Mouse (Mus musculus) heart, embryonic 13.5 days (tissue): Measurements from ENCODE around the gene Lrch1. TPM values are rescaled to one million over a fixed set of nuclear protein-coding genes. Genes with fewer than 3 reads are reported as not detected.

ENCODE experiments used
- ATAC-seq: fragments of 200-750 bp; cut with Nextera tagmentation; 2 replicates; pipeline ENCODE4 v1.8.0; 2017; ENCODE audit warnings: moderate TSS enrichment; ENCODE audit not compliant: insufficient number of reproducible peaks, low FRiP score, low TSS enrichment; ENCODE audit errors: extremely low read depth
- H3K27ac ChIP-seq: fragments of 300-500 bp; sonication (generic); replicated peaks from 2 replicates; pipeline ENCODE4 v1.5.1; 2015; ENCODE audit warnings: moderate library complexity, mild to moderate bottlenecking, inconsistent platforms
- H3K27me3 ChIP-seq: fragments of 300-500 bp; sonication (generic); replicated peaks from 2 replicates; pipeline ENCODE4 v1.6.1; 2015; ENCODE audit warnings: mild to moderate bottlenecking, inconsistent platforms
- H3K36me3 ChIP-seq: fragments of 300-500 bp; sonication (generic); 2 replicates; pipeline ENCODE4 v1.6.1; 2015; ENCODE audit warnings: mild to moderate bottlenecking, inconsistent platforms
- H3K4me1 ChIP-seq: fragments of 300-500 bp; sonication (generic); 2 replicates; pipeline ENCODE4 v1.6.1; 2015; ENCODE audit warnings: inconsistent platforms
- H3K4me2 ChIP-seq: fragments of 300-500 bp; sonication (generic); 2 replicates; pipeline ENCODE4 v1.6.1; 2015; ENCODE audit warnings: inconsistent platforms, mild to moderate bottlenecking, moderate library complexity
- H3K4me3 ChIP-seq: fragments of 300-500 bp; sonication (generic); 2 replicates; pipeline ENCODE4 v1.5.1; 2015; ENCODE audit warnings: moderate library complexity, mild to moderate bottlenecking, inconsistent platforms
- H3K9ac ChIP-seq: fragments of 300-500 bp; sonication (generic); 2 replicates; pipeline ENCODE4 v1.6.1; 2015; ENCODE audit warnings: inconsistent platforms, mild to moderate bottlenecking, moderate library complexity
- H3K9me3 ChIP-seq: fragments of 300-500 bp; sonication (generic); 2 replicates; pipeline ENCODE4 v1.6.1; 2016; ENCODE audit warnings: inconsistent platforms
- WGBS: fragments of 180-500 bp; shearing (Covaris S2); methylation state at CpG from one replicate; pipeline ENCODE4 v1.1.7; 2015; ENCODE audit warnings: mixed read lengths; 5-methylcytosine and 5-hydroxymethylcytosine counted together
- polyA plus RNA-seq: library from polyadenylated mRNA; unstranded; fragments of >200 nt; fragmentation: Nextera tagmentation; extraction: Ambion mirVana; gene quantifications from 2 replicates; pipeline ENCODE4 v1.2.1, GENCODE M21; 2015

Gene Lrch1
- polyA plus RNA-seq, 1 experiment from 2014 or later: 9.1 TPM

DNA sequence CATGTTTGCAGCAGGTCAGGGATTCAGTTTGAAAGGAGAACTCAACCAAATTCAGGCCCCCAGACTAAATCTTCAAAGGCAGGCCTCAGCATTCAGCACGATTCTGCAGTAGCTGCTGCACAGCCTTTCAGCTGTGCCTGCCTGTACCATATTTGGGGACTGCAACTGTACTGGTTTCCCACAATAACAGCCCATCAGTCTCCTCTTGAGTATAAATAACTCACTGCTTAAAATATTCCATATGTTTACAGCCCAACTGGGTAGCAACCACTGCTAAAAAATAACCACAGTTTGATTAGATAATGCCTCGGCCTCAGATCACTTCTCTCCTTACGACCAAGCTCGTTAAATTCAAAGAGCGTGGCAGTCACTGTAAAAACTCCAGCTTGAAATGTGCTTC, 101.0 kb downstream of the Lrch1 start:
- H3K9me3 ChIP-seq: no peaks in the 10 kb centered on the region
- WGBS: 23% methylated on average over 5 of the region's 5 CpGs
- 0 out of 2 replicates have a peak overlapping the region, but pooled peaks have one; percentile 25 for H3K9ac ChIP-seq

DNA sequence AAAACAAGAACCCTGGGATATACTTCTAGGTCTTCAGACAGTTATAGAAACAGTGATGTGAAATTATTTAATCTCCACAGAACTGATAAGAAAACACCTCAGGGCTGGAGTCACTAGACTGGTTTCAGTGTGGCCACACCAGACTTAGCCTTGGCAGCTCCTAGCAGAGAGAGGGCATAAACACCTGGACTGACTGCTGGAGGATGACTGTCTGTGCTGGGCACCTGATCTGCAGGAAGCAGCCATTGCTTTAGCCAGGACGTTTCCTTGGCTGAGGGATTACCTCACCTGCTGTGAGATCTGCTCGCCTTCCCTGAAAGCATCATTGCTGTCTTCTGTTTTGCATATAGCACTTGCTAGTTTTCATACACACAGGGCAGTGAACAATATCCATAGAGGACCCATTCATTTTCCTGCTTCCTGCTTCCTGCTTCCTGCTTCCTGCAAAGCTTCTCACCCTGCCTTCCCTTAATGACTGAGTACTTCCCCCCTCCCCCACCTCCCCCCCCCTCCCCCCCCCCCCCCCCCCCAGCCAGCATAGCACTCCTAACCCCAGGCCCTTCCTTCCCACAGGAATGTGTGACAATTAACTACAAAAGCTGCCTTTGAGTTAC, 101.9 kb downstream of the Lrch1 start:
- no peak for ATAC-seq
- Histone ChIP-seq H3K4me2 (no peak overlapping the region; the same call in 1 of the 2 replicates), H3K4me3 (no peak overlapping the region), H3K4me1 (peaks cover 64% of the 10 kb centered on the region), H3K9ac (0 out of 2 replicates have a peak overlapping the region, but pooled peaks have one; percentile 38), H3K36me3 (no peaks in the 10 kb centered on the region), H3K27ac (peak overlapping the region; percentile 91), H3K9me3 (no peaks in the 10 kb centered on the region), H3K27me3 (no peaks in the 10 kb centered on the region)
- WGBS: 45% methylated on average over 2 of the region's 2 CpGs

More for the DNA sequence above, 101.0 kb downstream of the Lrch1 start:
- H3K27me3 ChIP-seq: no peaks in the 10 kb centered on the region
- H3K4me3 ChIP-seq: no peak overlapping the region
- H3K36me3 ChIP-seq: no peaks in the 10 kb centered on the region
- ATAC-seq: 0 out of 2 replicates have a peak, but pooled peaks have one; percentile 52
- peaks cover 61% of the 10 kb centered on the region for H3K4me1 ChIP-seq
- H3K27ac ChIP-seq: peak overlapping the region; percentile 91
- peak overlapping the region; percentile 30 for H3K4me2 ChIP-seq

DNA sequence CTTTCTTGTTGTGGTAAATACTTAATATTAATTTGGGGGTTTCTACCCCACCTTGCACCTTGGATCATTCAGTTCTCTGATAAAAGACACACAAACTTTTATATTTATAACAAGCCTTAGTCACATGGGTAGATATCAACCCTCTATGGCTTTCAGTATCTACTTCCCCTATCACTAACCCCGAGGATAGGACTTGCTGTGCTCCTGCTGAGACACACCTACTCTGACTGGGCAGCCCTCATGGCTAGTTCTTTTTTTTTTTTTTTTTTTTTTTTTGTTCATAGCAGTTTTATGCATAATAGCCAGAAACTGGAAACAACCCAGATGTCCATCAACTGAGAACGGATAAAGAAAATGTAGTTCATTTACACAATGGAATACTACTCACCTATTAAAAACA, 106.0 kb downstream of the Lrch1 start:
- 61% methylated on average over 2 of the region's 2 CpGs for WGBS
- Histone ChIP-seq H3K27ac (no peak overlapping the region), H3K4me1 (peaks cover 49% of the 10 kb centered on the region), H3K27me3 (no peaks in the 10 kb centered on the region), H3K36me3 (0 out of 2 replicates have a peak, but pooled peaks cover 3% of the 10 kb centered on the region), H3K9ac (no peak overlapping the region), H3K4me3 (no peak overlapping the region), H3K9me3 (no peaks in the 10 kb centered on the region), H3K4me2 (no peak overlapping the region)
- no peak for ATAC-seq

DNA sequence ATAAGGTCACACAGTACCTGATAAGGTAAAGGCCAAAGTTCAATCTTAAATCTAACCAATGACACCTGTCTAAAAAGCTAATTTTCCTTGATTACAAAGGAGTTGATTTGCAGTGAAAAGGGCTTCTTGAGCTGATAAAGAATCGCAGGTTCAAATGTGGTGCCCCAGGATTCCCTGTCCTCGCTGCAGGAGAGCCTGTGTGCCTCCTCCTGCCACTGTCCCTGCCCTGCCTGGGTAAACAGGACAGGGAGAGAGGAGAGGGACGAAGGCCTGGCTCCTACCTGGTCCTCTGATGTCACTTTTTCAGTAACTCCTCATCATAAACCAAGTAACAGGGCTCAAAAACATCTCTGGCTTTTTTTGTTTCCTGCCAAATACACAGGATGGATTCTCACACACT, 106.4 kb downstream of the Lrch1 start:
- Histone ChIP-seq H3K36me3 (0 out of 2 replicates have a peak, but pooled peaks cover 3% of the 10 kb centered on the region), H3K4me1 (peaks cover 47% of the 10 kb centered on the region), H3K27me3 (no peaks in the 10 kb centered on the region), H3K4me3 (no peak overlapping the region), H3K4me2 (no peak overlapping the region), H3K9me3 (no peaks in the 10 kb centered on the region), H3K27ac (0 out of 2 replicates have a peak overlapping the region, but pooled peaks have one; percentile 48), H3K9ac (no peak overlapping the region)
- WGBS: 59% methylated on average over 3 of the region's 3 CpGs
- ATAC-seq: no peak

DNA sequence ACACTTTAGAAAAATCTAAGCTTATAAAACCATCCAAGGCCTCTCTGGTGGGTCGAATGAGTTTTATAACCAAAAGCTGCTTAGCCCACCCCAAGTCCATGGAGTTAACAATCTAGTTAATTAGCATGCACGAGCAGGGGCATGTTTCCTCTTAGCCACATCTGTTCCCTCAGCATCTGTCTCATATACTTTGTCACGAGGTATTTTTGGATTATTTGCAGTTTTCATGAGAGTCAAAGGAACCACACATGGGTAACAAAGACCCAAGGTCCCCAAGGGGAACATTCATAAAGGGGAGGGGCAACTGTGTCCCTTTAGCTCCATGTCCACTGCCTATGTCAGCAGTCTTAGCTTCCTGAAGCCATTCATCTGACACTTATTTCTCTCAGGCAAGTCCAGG, 106.9 kb downstream of the Lrch1 start:
- H3K4me2 ChIP-seq: no peak overlapping the region
- 0 out of 2 replicates have a peak, but pooled peaks cover 3% of the 10 kb centered on the region for H3K36me3 ChIP-seq
- peaks cover 48% of the 10 kb centered on the region for H3K4me1 ChIP-seq
- ATAC-seq: no peak
- H3K27ac ChIP-seq: peak overlapping the region; percentile 48; the same call in 1 of the 2 replicates
- WGBS: 67% methylated on average over 3 of the region's 3 CpGs
- H3K9me3 ChIP-seq: no peaks in the 10 kb centered on the region
- H3K27me3 ChIP-seq: no peaks in the 10 kb centered on the region
- no peak overlapping the region for H3K4me3 ChIP-seq
- peak overlapping the region; percentile 41; the same call in 1 of the 2 replicates for H3K9ac ChIP-seq

DNA sequence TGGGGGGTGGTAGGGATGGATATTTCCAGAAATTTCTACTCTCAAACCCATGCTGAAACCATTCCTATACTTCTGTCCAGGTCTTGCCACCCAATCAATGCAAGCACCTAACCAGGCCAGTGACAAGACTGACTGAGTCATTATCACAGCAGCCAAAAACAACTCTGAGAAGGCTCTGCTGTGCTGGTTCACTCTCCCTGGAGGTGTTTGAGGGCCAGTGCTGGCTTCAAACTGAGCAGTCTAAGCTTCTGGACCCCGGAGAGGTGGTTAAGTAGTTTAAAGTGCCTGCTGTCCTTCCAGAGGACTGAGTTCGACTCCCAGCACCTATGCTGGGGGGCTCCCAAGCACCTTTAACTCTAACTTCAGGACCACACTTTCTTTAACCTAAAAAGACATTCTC, 107.3 kb downstream of the Lrch1 start:
- 44% methylated on average over 2 of the region's 2 CpGs for WGBS
- Histone ChIP-seq H3K4me2 (no peak overlapping the region), H3K4me1 (peaks cover 48% of the 10 kb centered on the region), H3K9me3 (no peaks in the 10 kb centered on the region), H3K27ac (peak overlapping the region; percentile 48), H3K9ac (no peak overlapping the region), H3K27me3 (no peaks in the 10 kb centered on the region), H3K36me3 (peaks cover 6% of the 10 kb centered on the region; the same call in 1 of the 2 replicates), H3K4me3 (no peak overlapping the region)
- no peak; the same call in 1 of the 2 replicates for ATAC-seq

DNA sequence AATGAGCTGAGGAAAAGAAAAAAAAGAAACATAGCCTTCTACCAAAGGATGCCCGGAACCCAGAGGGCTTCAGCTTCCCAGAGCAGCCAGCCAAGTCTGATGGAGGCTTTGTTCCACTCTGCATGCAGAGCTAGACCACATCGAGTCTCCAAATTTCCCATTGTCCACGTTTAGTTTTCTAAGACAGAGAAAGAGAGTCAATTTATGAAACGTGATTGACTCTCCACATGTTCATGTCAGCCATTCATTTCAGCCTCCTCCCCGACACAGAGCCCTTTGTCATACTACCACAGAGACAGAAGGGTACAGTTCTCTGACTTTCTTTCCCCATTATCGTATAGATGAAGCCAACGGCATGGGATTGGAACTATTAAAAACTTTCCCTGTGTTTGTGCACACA, 108.9 kb downstream of the Lrch1 start:
- H3K27me3 ChIP-seq: no peaks in the 10 kb centered on the region
- WGBS: 88% methylated on average over 7 of the region's 7 CpGs

DNA sequence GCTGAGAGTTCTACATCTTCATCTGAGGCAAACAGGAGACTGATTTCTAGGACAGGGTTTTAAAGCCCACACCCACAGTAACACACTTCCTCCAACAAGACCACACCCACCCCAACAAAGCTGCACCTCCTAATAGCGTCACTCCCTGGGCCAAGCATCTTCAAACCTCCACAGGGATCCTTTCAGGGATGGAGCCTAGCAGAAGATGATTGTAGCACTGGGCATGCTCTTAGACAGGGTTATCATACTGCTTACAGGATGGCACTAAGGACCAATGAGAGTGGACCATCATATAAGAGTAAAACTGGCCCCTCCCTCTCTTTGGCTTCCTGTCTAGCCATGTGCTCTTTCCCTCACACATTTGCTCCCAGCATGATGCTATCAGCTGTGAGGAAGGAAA, 112.7 kb downstream of the Lrch1 start:
- no peak overlapping the region for H3K9ac ChIP-seq
- H3K4me1 ChIP-seq: peaks cover 56% of the 10 kb centered on the region
- H3K9me3 ChIP-seq: no peaks in the 10 kb centered on the region
- H3K4me2 ChIP-seq: no peak overlapping the region
- peak overlapping the region; percentile 66 for H3K27ac ChIP-seq
- peaks cover 10% of the 10 kb centered on the region; the same call in 1 of the 2 replicates for H3K36me3 ChIP-seq
- no peaks in the 10 kb centered on the region for H3K27me3 ChIP-seq
- 50% methylated on average over 1 of the region's 1 CpGs for WGBS
- no peak for ATAC-seq
- no peak overlapping the region for H3K4me3 ChIP-seq

More for the DNA sequence above, 108.9 kb downstream of the Lrch1 start:
- no peak for ATAC-seq
- H3K27ac ChIP-seq: no peak overlapping the region
- H3K9ac ChIP-seq: no peak overlapping the region
- peaks cover 54% of the 10 kb centered on the region for H3K4me1 ChIP-seq
- H3K9me3 ChIP-seq: no peaks in the 10 kb centered on the region
- H3K4me3 ChIP-seq: no peak overlapping the region
- no peak overlapping the region for H3K4me2 ChIP-seq
- H3K36me3 ChIP-seq: peaks cover 10% of the 10 kb centered on the region; the same call in 1 of the 2 replicates

DNA sequence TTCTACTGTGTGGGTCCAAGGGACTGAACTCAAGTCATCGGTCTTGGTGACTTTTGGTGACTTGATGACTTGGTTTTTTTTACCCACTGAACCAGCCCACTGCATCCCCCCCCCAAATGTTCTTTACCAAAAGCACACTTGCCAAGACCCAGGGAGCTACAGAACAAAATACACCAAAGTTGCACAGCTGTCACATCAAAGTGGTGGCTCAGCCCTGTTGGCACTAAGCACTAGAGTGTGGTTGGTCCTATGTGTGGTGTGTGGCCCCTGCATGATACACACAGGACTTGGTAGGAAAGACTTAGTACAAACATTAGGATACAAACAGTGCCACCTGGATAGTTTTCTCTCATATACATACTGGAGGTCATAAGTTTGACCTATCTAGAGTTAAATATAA, 113.5 kb downstream of the Lrch1 start:
- no peak overlapping the region for H3K9ac ChIP-seq
- H3K9me3 ChIP-seq: no peaks in the 10 kb centered on the region
- H3K27me3 ChIP-seq: no peaks in the 10 kb centered on the region
- peaks cover 10% of the 10 kb centered on the region; the same call in 1 of the 2 replicates for H3K36me3 ChIP-seq
- H3K4me1 ChIP-seq: peaks cover 48% of the 10 kb centered on the region
- no peak overlapping the region for H3K27ac ChIP-seq
- no peak overlapping the region for H3K4me2 ChIP-seq
- no peak for ATAC-seq
- H3K4me3 ChIP-seq: no peak overlapping the region
- 96% methylated on average over 1 of the region's 1 CpGs for WGBS

DNA sequence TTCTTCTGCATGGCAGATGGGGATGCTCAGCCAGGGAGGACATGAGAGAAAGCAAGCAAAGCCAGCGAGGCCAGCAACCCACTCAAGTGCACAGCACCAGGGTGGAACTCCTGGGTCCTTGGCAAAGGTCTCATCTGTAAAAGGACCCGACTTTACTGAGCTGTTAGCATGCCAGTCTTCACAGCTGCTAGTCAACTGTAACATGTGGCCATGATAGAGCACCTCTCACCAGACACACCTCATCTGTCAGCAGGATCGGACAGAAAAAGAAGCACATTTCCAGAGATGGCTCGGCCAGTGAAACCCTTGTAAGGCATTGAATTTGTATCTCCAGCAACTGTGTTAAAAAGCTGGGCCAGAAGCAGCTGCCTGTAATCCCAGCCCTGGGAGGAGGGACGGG, 116.0 kb downstream of the Lrch1 start:
- Histone ChIP-seq H3K9me3 (no peaks in the 10 kb centered on the region), H3K36me3 (peaks cover 7% of the 10 kb centered on the region; the same call in 1 of the 2 replicates), H3K4me1 (peaks cover 45% of the 10 kb centered on the region), H3K27me3 (no peaks in the 10 kb centered on the region), H3K4me3 (no peak overlapping the region), H3K27ac (peak overlapping the region; percentile 50), H3K9ac (peak overlapping the region; percentile 40; the same call in 1 of the 2 replicates), H3K4me2 (no peak overlapping the region)
- no peak for ATAC-seq
- 27% methylated on average over 5 of the region's 5 CpGs for WGBS

DNA sequence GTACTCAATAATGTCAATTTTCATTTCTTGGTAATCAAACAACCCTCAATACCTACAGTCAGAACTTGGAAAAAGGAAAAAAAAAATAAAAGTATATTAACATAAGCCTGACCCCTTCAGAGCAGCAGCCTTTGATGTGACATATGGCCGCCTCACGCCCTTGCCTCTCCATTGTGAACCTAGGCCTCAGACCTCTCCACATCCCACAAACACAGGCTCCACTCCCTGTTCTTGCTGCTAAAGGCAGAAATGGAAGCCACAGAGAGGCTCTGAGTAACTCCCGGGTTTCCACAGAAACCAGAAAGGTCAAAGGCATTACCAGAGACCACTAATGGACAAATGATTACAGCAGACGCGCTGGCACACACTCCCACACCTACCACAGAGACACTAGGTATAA, 116.6 kb downstream of the Lrch1 start:
- Histone ChIP-seq H3K27ac (peak overlapping the region; percentile 50; the same call in 1 of the 2 replicates), H3K9me3 (no peaks in the 10 kb centered on the region), H3K27me3 (no peaks in the 10 kb centered on the region), H3K9ac (no peak overlapping the region), H3K36me3 (peaks cover 7% of the 10 kb centered on the region; the same call in 1 of the 2 replicates), H3K4me2 (no peak overlapping the region), H3K4me3 (no peak overlapping the region), H3K4me1 (peaks cover 42% of the 10 kb centered on the region)
- 73% methylated on average over 5 of the region's 5 CpGs for WGBS
- ATAC-seq: no peak

DNA sequence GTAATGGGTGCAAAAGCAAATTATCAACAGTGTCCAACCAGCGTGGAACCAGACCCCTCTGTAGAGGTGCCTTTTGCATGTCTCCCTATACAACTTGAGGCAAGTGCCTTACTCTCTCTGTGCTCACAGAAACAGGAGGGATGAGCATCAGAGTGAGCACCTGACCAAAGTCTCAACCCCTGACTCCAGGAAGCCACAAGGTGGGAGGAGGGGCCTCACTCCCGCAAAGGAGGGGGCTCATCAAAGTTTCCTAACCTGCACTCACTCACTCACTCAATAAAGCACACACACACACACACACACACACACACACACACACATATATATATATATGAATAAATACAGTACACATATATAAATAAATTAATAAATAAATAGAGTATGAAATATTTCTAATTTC, 117.1 kb downstream of the Lrch1 start:
- no peaks in the 10 kb centered on the region for H3K27me3 ChIP-seq
- no peak for ATAC-seq
- H3K4me1 ChIP-seq: peaks cover 38% of the 10 kb centered on the region
- 83% methylated on average over 1 of the region's 2 CpGs for WGBS
- H3K36me3 ChIP-seq: peaks cover 9% of the 10 kb centered on the region
- no peak overlapping the region for H3K9ac ChIP-seq
- H3K4me3 ChIP-seq: no peak overlapping the region
- H3K4me2 ChIP-seq: no peak overlapping the region
- no peaks in the 10 kb centered on the region for H3K9me3 ChIP-seq
- no peak overlapping the region for H3K27ac ChIP-seq
